Mouse (Mus musculus) adrenal gland, postnatal 25 days (tissue): ENCODE data around the gene 5330417C22Rik. TPM values are rescaled to one million over a fixed set of nuclear protein-coding genes. Genes with fewer than 3 reads are reported as not detected.

Experiments used
- DNase-seq: peaks from one replicate; pipeline ENCODE4 v3.0.0; 2021; ENCODE audit warnings: mixed read lengths
- microRNA-seq, 2 experiments: library from miRNA; unstranded; fragments of <30 nt; microRNA quantifications; one replicate each; pipeline ENCODE4 v1.2.0; 2021
- total RNA-seq: library from RNA; stranded (reverse); gene quantifications from 2 replicates; pipeline ENCODE4 v1.2.3, GENCODE M21; 2021

The 5330417C22Rik gene
- total RNA-seq, 1 experiment from 2014 or later, result 7.5 TPM

DNA sequence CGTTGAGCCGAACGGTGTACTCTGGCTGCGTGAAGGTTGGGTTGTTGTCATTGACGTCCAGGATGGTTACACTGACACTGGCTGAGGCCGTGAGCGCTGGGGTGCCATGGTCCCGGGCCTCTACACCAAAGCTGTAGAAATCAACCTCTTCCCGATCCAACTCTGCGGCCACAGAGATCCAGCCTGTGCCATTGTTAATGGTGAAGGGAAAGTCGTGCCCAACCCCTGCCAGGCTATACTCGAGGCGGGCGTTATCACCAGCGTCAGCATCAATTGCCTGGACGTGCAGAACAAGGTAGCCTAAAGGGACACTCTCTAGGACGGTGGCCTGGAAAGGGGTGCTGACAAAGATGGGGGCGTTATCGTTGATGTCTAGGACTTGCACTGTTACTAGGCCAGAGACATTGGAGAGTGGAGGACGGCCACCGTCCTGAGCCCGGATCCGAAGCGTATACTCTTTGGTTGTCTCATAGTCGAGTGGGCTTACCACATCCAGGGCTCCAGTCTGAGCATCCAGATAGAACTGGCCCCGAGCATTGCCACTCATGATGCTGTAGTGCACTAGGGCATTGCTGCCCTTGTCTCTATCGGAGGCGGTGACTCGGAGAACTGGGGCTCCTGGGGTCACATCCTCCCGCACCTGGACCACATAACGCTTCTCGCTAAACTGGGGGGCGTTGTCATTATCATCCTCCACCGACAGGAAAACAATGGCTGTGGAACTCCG, 122.5 kb downstream of the 5330417C22Rik start:
- DNase-seq, result no peak

DNA sequence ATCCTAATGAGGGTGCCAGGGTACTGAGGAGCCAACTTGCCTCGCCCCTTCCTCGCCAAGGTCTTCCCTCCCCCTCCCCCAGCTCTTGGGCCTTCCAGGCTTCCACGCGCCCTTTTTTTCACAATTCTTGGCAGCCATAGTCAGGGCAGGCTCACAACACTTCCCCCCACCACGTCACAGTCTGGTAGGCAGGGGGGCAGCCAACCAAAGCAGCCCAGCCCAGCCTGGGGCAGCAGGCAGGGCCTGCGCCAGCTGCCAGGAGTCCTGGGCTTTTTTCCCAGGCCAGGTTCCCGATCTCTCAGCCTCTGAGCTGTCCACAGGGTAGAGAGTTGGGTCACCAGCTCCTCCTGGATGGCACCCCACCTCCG, 124.6 kb downstream of the 5330417C22Rik start:
- DNase-seq, result peak; percentile 37

DNA sequence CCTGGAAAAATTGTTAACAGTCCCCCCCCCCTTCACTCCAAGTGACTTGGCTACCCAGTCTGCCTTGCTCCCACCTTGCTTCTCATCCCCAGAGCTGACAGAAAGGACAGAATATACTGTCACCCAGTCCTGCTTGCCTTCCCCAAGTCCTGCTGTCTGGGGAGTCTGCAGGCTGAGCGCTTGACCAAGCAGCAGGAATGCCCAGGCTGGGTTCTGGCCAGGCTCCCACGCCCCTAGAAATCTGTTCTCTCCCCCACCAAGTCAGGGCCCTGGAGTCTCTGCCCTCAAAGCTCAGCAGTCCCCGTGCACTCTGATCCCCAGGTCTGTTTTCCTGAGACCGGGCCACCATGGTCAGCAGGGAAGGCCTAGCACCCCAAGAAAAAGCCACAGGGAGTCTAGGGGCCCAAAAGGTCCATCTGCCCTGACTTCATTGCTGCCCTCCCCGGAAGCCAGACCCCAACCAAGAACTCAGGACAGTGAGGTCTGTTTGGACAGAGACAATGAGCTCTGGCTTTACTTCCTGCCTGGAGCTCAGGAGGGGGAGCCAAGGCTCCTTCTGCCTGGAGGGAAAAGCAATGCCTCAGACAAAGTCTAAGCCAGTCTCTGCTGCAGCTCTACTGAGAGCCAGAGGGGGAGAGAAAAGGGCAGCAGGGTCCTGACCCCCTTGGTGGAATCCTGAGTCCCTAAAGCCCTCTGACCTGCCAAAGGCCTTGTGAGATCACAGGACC, 125.1 kb downstream of the 5330417C22Rik start:
- no peak for DNase-seq

DNA sequence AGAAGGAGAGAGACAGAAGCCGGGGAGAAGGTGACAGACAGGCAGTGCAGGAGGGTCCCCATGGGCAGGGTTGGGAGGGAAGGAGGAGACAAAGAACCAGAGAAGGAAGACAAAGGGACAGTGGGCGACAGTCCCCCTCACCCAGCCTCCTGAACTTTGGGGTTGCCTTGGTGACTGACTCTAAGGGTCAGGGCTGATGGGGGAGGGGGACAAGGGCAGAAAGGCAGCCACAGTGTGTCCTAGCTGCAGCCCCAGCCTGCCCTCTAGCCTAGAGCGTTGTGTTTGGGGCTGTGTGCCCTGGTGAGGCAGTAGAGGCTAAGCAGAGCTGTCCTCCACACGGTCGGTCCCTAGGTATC, 126.0 kb downstream of the 5330417C22Rik start:
- no peak for DNase-seq

DNA sequence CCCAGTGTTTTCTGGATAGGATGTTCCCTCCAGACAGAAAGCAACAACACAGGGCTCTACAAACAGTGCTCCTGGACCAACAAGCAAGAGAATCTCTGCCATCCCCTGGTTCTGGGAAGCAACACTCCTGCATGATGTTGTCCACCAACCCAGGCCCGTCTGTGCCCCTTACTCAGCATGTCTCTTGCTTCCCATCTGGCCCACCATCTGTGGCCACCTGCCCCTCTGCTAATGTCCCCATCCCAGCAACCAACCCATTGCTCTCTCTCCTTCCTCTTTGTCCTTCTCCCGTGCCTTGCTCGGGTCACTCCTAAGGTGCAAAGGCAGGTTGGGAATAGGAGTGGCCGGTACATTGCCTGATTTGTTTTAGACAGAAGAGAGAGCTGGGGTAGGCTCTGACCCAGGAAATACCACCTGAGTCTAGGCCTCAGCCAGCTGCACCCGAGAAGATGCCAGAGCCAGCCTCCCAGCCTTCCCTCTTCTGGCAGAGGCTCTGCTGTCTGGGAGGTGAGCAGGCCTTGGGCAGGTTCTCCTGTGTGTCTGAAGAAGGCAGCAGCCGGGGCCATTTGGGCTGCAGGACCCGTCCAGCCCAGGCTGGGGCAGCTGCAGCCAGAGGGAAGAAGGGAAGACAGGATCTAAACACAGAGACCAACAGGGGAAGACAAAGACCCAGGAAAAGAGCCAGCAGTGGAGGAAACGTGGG, 126.5 kb downstream of the 5330417C22Rik start:
- no peak for DNase-seq

DNA sequence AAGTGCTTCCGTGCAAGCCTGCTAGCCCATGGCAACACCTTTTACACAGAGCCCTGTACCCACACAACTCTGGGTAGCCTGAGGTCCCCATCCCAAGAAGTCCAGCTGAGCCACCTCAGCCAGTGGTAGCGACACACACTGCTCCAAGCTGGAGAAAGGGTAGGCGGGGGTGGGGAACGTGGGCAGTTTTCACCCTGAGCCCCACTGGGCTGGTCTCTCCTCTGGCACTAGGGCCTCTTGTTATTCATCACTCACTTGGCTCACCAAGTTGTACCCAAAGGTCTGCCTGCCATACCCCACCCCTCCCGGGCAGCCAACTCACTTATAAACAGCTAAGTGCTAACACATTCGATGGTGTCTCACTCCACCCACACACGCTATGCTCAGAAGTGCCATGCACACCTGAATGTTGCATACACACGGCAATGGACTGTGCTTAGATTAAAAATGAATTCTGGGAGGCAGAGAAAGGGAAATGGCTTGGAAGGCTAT, 127.8 kb downstream of the 5330417C22Rik start:
- DNase-seq, result no peak

DNA sequence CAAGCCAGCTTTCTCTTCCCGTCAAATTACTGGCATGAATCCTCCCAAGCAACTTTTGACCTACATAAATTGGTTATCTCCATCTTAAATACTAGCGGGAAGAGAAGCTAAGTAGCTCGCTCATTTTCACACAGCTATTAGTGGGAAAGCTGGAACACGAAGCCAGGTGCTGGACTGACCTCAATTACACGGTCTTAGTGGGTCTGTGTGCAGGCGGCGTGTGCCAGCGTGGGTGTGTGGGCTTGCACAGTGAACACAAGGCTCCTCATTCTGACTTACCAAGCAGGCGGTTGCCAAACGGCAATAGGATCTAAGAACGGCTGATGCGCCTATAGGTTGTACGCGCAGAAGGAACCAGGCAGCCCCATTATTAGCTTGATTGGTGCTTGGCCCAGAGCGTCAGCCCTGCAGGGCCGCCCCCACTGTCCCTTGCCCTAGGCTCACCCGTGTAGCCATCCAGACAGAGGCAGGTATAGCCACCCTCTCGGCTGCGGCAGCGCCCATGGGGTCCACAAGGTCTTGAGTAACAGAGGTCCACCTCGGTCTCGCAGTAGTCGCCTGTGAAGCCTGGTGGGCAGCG, 129.9 kb downstream of the 5330417C22Rik start:
- no peak for DNase-seq

Small RNAs within 50 kb of the gene (microRNA-seq; reads per million reads assigned to microRNA genes)
- 0 reads per million in 2 experiments for gene Gm22860

Other genes starting within 250 kb of the 5330417C22Rik start
- gene Mybphl, start 171.6 kb downstream of the 5330417C22Rik start, total RNA-seq, result not detected in 2 replicates
- gene Psrc1, start 152.7 kb downstream of the 5330417C22Rik start, total RNA-seq, result 2.5 and 3.7 TPM in 2 replicates
- 6.4 and 7.5 TPM in 2 replicates for gene Celsr2, start 121.0 kb downstream of the 5330417C22Rik start, total RNA-seq
- gene Sars, start 91.3 kb downstream of the 5330417C22Rik start, total RNA-seq, result 170 and 185 TPM in 2 replicates
- gene 1700013F07Rik, start 2.4 kb downstream of the 5330417C22Rik start, total RNA-seq, result not detected in 2 replicates
- gene Tmem167b, start 25.9 kb upstream of the 5330417C22Rik start, total RNA-seq, result 48.8 and 56.2 TPM in 2 replicates
- gene Taf13, start 35.2 kb upstream of the 5330417C22Rik start, total RNA-seq, result 25.0 and 27.6 TPM in 2 replicates
- gene Wdr47, start 54.7 kb upstream of the 5330417C22Rik start, total RNA-seq, result 12.5 and 13.0 TPM in 2 replicates
- gene Clcc1, start 117.4 kb upstream of the 5330417C22Rik start, total RNA-seq, result 28.7 and 48.8 TPM in 2 replicates
- 3.9 and 5.3 TPM in 2 replicates for gene Gpsm2, start 185.8 kb upstream of the 5330417C22Rik start, total RNA-seq
- not detected in 2 replicates for gene Aknad1, start 203.1 kb upstream of the 5330417C22Rik start, total RNA-seq